Mouse (Mus musculus) G1E-ER4 (cell line): ENCODE results near the gene Slc41a2. TPM values are rescaled to one million over a fixed set of nuclear protein-coding genes. Genes with fewer than 3 reads are reported as not detected.

ENCODE experiments used
- GATA1 ChIP-seq: IDR thresholded peaks from one replicate; pipeline ENCODE4 v1.8.0; 2012; ENCODE audit warnings: low read length, inconsistent platforms
- polyA plus RNA-seq: library from polyadenylated mRNA; stranded (reverse); fragments of >175 nt; gene quantifications from 2 replicates; pipeline ENCODE4 v1.2.3, GENCODE M21; 2012

Gene Slc41a2
- polyA plus RNA-seq, 1 experiment = not detected

GRCm38 (mm10) chr10:83359956-83360355 lies 22.3 kb upstream of the Slc41a2 start, which contains the start of gene D10Wsu102e:
Gene D10Wsu102e (plus strand): TSS chr10:83360221.
- no peak for TF ChIP-seq GATA1

GRCm38 (mm10) chr10:83359451-83359850 lies 21.8 kb upstream of the Slc41a2 start:
- TF ChIP-seq GATA1 = no peak

GRCm38 (mm10) chr10:83356416-83356815 lies 18.7 kb upstream of the Slc41a2 start:
- TF ChIP-seq GATA1 = no peak

- TF ChIP-seq GATA1 = no peak
These were observed 16.6 kb upstream of the Slc41a2 start for GRCm38 (mm10) chr10:83354333-83354719.

GRCm38 (mm10) chr10:83353680-83354332 lies 16.1 kb upstream of the Slc41a2 start:
- TF ChIP-seq GATA1 = no peak

- no peak for TF ChIP-seq GATA1
These were observed 13.0 kb upstream of the Slc41a2 start for GRCm38 (mm10) chr10:83350689-83351088.

GRCm38 (mm10) chr10:83347494-83347893 lies 9.8 kb upstream of the Slc41a2 start:
- no peak for TF ChIP-seq GATA1

GRCm38 (mm10) chr10:83346359-83346736 lies 8.7 kb upstream of the Slc41a2 start:
- no peak for TF ChIP-seq GATA1

GRCm38 (mm10) chr10:83345693-83346358 lies 8.1 kb upstream of the Slc41a2 start:
- TF ChIP-seq GATA1 = no peak

GRCm38 (mm10) chr10:83343828-83344685 lies 6.4 kb upstream of the Slc41a2 start:
- no peak for TF ChIP-seq GATA1

GRCm38 (mm10) chr10:83343171-83343570 lies 5.5 kb upstream of the Slc41a2 start:
- no peak for TF ChIP-seq GATA1

- TF ChIP-seq GATA1 = no peak
These were observed 3.5 kb upstream of the Slc41a2 start for GRCm38 (mm10) chr10:83341226-83341625.

GRCm38 (mm10) chr10:83337971-83338598 lies 403 bp upstream of the Slc41a2 start:
- no peak for TF ChIP-seq GATA1

- no peak for TF ChIP-seq GATA1
These were observed 1.3 kb downstream of the Slc41a2 start for GRCm38 (mm10) chr10:83336336-83336735.

GRCm38 (mm10) chr10:83332581-83332980 lies 5.1 kb downstream of the Slc41a2 start:
- no peak for TF ChIP-seq GATA1

GRCm38 (mm10) chr10:83331811-83332210 lies 5.9 kb downstream of the Slc41a2 start:
- TF ChIP-seq GATA1 = no peak
